Comparison of ENCODE assay signal across 8 mouse cellular contexts in the genomic region with DNA sequence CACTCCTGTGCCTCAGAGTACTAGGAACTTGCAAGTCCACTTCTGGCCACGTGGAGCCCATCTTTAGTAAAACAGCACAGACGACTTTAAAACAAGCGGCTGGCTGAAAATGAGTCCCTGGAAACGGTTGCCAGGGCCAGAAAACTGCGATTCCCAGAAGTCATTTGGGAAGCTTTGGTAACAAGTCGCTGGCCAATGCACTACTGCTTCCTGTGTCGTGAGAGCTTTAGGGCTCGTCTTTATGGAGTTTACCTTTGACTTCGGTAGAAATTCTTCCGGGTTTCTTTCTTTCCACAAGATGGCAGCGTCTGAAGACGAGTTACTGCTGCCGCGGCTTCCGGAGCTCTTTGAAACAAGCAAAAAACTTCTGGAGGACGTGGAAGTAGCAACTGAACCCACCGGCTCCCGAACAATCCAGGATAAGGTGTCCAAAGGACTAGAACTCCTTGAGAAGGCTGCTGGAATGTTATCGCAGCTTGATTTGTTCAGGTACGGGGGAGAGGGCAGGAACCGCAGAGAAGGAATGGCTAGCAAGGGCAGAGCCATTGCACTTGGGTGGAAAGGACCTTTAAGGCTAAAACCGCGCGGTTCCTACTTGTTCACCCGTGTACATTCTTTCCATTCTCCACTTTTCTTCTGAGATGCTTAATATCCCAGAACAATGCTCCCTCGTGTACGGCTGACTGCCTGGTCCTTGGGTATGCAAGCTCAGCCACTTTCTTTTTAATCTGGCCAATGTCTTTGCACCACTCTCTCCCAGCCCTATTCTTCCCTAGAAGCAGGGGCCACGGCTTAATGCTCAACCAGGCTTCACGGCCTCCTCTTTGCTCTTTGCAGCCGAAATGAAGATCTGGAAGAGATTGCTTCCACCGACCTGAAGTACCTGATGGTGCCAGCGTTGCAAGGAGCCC. TPM values are rescaled to one million over a fixed set of nuclear protein-coding genes. Genes with fewer than 3 reads are reported as not detected.
DNase-seq lines count a peak whose midpoint lies in the region; ATAC-seq and TF ChIP-seq lines count a peak whose summit lies in the region.

A gene (plus strand): TSS at position 224 of the 911 bp plus-strand sequence.

- peaks cover 22% of the 10 kb centered on the region for H3K27me3 ChIP-seq in hindbrain, embryonic 10.5 days (ENCODE audit: insufficient read depth, poor library complexity, severe bottlenecking)
- no peaks in the 10 kb centered on the region for H3K27me3 ChIP-seq in lung, postnatal 0 days (replicated peaks; ENCODE audit: insufficient read depth, low read length)

- H3K4me3 ChIP-seq in hindbrain, embryonic 10.5 days: peak within 1 kb of the TSS; percentile 64
- peak within 1 kb of the TSS; percentile 59 for H3K4me3 ChIP-seq in lung, postnatal 0 days (ENCODE audit: low read depth, low read length)

- H3K4me1 ChIP-seq in hindbrain, embryonic 10.5 days (replicated peaks): peaks cover 6% of the 10 kb centered on the region; the same call in 1 of the 2 replicates
- H3K4me1 ChIP-seq in lung, postnatal 0 days (ENCODE audit: insufficient read depth, low read depth, low read length): no peaks in the 10 kb centered on the region

- peak; percentile 54 for TF ChIP-seq CTCF in lung, postnatal 0 days (IDR thresholded peaks at IDR 0.05)

- H3K9ac ChIP-seq in lung, postnatal 0 days (replicated peaks; ENCODE audit: low read depth): peak within 1 kb of the TSS; percentile 36

- H3K36me3 ChIP-seq in hindbrain, embryonic 10.5 days: peaks cover 24% of the 10 kb centered on the region
- H3K36me3 ChIP-seq in lung, postnatal 0 days (ENCODE audit: insufficient read depth, low read length): no peaks in the 10 kb centered on the region

- H3K27ac ChIP-seq in hindbrain, embryonic 10.5 days: peak within 1 kb of the TSS; percentile 85
- peak within 1 kb of the TSS; percentile 85 for H3K27ac ChIP-seq in lung, postnatal 0 days (ENCODE audit: low read length)

- TF ChIP-seq EP300 in lung, postnatal 0 days (IDR thresholded peaks at IDR 0.05): peak; percentile 37; the same call in 1 of the 2 replicates

- peak within 1 kb of the TSS; percentile 61 for H3K4me2 ChIP-seq in lung, postnatal 0 days (replicated peaks; ENCODE audit: low read depth, low read length)

- ATAC-seq in frontal cortex, adult (ENCODE audit: low TSS enrichment): peak; percentile 100
- ATAC-seq in lung, postnatal 0 days: peak; percentile 99

- DNase-seq in MN1 (ENCODE audit: low spot score): peak; percentile 84
- DNase-seq in cerebellum, adult 9-10 months: peak; percentile 77
- peak; percentile 84 for DNase-seq in hindbrain, embryonic 10.5 days (ENCODE audit: low spot score)
- DNase-seq in layer of hippocampus, adult 9-11 months: peak; percentile 89
- DNase-seq in lung, postnatal 0 days (ENCODE audit: low spot score): peak; percentile 95
- DNase-seq in ovary, postnatal 14 days (ENCODE audit: low spot score): peak; percentile 52
- DNase-seq in thymus, postnatal 14 days: peak; percentile 61

- 21% methylated on average over 32 of the region's 32 CpGs for WGBS in hindbrain, embryonic 10.5 days
- WGBS in lung, postnatal 0 days: 12% methylated on average over 32 of the region's 32 CpGs

- H3K9me3 ChIP-seq in hindbrain, embryonic 10.5 days: no peaks in the 10 kb centered on the region
- H3K9me3 ChIP-seq in lung, postnatal 0 days (ENCODE audit: low read length): no peaks in the 10 kb centered on the region

RNA-seq across cellular contexts. Expression of the gene that starts here (rescaled TPM):
- polyA plus RNA-seq in hindbrain, embryonic 10.5 days (2016; fragmentation: Nextera tagmentation; extraction: Ambion mirVana): 36.0 and 39.2 TPM in 2 replicates
- polyA plus RNA-seq in lung, postnatal 0 days (2015; fragmentation: Nextera tagmentation; extraction: Ambion mirVana): 35.5 and 37.6 TPM in 2 replicates

Comparison
In these comparisons a context has a peak if more than half of its experiments do, and no peak if none do; other contexts are left out.
1. Peak in every context shown above with its lines: DNase-seq, ATAC-seq, H3K4me3 ChIP-seq and H3K27ac ChIP-seq.